Mouse (Mus musculus) forebrain, embryonic 16.5 days (tissue): ENCODE results near the gene Sirt7. TPM values are rescaled to one million over a fixed set of nuclear protein-coding genes. Genes with fewer than 3 reads are reported as not detected.
"Not testable (repeated sequence)": the region's sequence is repeated elsewhere in the genome, so short reads cannot be mapped to it uniquely, and the experiment has no call there.

ENCODE experiments used
- ATAC-seq: fragments of 200-750 bp; cut with Nextera tagmentation; 2 replicates; pipeline ENCODE4 v1.8.0; 2017; ENCODE audit warnings: mild to moderate bottlenecking, moderate library complexity
- H3K27ac ChIP-seq: fragments of 300-500 bp; sonication (generic); 2 replicates; pipeline ENCODE4 v1.5.1; 2014; ENCODE audit warnings: low read length, control low read depth
- H3K27me3 ChIP-seq: fragments of 300-500 bp; sonication (generic); replicated peaks from 2 replicates; pipeline ENCODE4 v1.6.1; 2014; ENCODE audit warnings: low read length; ENCODE audit not compliant: control insufficient read depth, insufficient read depth
- H3K36me3 ChIP-seq: fragments of 300-500 bp; sonication (generic); 2 replicates; pipeline ENCODE4 v1.6.1; 2014; ENCODE audit not compliant: control insufficient read depth, insufficient read depth
- H3K4me1 ChIP-seq: fragments of 300-500 bp; sonication (generic); replicated peaks from 2 replicates; pipeline ENCODE4 v1.6.1; 2014; ENCODE audit warnings: low read length; ENCODE audit not compliant: control insufficient read depth, insufficient read depth
- H3K4me2 ChIP-seq: fragments of 300-500 bp; sonication (generic); 2 replicates; pipeline ENCODE4 v1.6.1; 2014; ENCODE audit warnings: mild to moderate bottlenecking, low read length, control low read depth
- H3K4me3 ChIP-seq: fragments of 300-500 bp; sonication (generic); replicated peaks from 2 replicates; pipeline ENCODE4 v1.5.1; 2014; ENCODE audit warnings: mild to moderate bottlenecking, low read length, control low read depth
- H3K9ac ChIP-seq: fragments of 300-500 bp; sonication (generic); replicated peaks from 2 replicates; pipeline ENCODE4 v1.6.1; 2014; ENCODE audit warnings: low read depth, low read length, control low read depth
- H3K9me3 ChIP-seq: fragments of 300-500 bp; sonication (generic); 2 replicates; pipeline ENCODE4 v1.6.1; 2016; ENCODE audit warnings: low read length; ENCODE audit not compliant: control insufficient read depth
- WGBS: fragments of 180-500 bp; shearing (Covaris S2); extraction: QIAGEN DNeasy Blood & Tissue Kit; methylation state at CpG from one replicate; pipeline ENCODE4 v1.1.7; 2014; 5-methylcytosine and 5-hydroxymethylcytosine counted together
- polyA plus RNA-seq: library from polyadenylated mRNA; unstranded; fragments of >200 nt; fragmentation: Nextera tagmentation; extraction: Ambion mirVana; gene quantifications from 2 replicates; pipeline ENCODE4 v1.2.1, GENCODE M21; 2015

Sirt7 gene
- polyA plus RNA-seq, 1 experiment from 2014 or later = 50.2 TPM

DNA sequence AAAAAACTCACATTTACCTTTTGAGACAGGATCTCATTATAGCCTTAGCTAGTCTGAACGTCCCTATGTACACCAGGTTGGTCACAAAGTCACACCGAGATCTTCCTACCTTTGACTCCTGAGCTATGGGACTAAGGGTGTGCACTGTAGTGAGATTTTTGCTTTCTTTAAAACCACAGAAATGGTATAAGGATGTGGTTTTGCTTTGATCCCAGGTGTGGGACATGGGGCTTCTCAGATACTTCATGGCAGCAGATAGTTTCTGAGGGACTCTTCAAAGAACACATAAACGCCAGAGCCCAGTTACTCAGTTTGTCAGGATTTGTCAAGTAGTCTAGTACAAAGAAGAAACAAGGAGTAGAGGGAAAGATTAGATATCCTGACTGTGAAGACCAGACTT, 24.3 kb downstream of the Sirt7 start:
- WGBS = 95% methylated on average over 3 of the region's 3 CpGs
- Histone ChIP-seq H3K4me1 (peaks cover 25% of the 10 kb centered on the region), H3K9ac (no peak overlapping the region), H3K4me3 (no peak overlapping the region), H3K27me3 (no peaks in the 10 kb centered on the region), H3K9me3 (no peaks in the 10 kb centered on the region), H3K36me3 (peaks cover 15% of the 10 kb centered on the region), H3K27ac (no peak overlapping the region), H3K4me2 (no peak overlapping the region)
- ATAC-seq = no peak

DNA sequence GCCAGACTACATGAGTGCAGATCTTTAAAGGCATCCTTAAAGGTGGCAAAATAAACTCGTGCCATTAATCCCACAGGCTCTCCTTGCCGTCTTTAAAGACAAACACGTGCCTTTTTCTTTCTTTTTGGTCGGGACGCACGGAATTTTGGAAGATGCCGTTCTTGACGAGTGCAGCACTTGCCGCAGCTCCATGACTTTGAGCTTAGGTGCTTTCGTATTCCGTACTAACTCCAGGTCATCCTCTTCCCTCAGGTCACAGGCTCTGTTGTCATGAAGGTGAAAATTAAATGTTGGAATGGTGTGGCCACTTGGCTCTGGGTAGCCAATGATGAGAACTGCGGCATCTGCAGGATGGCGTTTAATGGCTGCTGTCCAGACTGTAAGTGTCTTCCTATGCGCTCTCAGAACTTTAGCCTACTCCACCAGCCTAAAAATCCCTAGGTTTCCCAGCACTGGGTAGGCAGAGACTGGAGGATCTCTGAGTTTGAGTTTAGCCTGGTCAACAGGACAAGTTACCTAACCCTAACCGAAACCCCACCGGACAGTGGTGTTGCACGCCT, 26.0 kb downstream of the Sirt7 start:
- Histone ChIP-seq H3K9ac (peak overlapping the region; percentile 65), H3K27me3 (no peaks in the 10 kb centered on the region), H3K9me3 (no peaks in the 10 kb centered on the region), H3K4me2 (peak overlapping the region; percentile 85), H3K27ac (peak overlapping the region; percentile 78; the same call in 1 of the 2 replicates), H3K36me3 (peaks cover 20% of the 10 kb centered on the region), H3K4me3 (peak overlapping the region; percentile 93), H3K4me1 (peaks cover 25% of the 10 kb centered on the region)
- 46% methylated on average over 17 of the region's 17 CpGs for WGBS
- no peak for ATAC-seq

DNA sequence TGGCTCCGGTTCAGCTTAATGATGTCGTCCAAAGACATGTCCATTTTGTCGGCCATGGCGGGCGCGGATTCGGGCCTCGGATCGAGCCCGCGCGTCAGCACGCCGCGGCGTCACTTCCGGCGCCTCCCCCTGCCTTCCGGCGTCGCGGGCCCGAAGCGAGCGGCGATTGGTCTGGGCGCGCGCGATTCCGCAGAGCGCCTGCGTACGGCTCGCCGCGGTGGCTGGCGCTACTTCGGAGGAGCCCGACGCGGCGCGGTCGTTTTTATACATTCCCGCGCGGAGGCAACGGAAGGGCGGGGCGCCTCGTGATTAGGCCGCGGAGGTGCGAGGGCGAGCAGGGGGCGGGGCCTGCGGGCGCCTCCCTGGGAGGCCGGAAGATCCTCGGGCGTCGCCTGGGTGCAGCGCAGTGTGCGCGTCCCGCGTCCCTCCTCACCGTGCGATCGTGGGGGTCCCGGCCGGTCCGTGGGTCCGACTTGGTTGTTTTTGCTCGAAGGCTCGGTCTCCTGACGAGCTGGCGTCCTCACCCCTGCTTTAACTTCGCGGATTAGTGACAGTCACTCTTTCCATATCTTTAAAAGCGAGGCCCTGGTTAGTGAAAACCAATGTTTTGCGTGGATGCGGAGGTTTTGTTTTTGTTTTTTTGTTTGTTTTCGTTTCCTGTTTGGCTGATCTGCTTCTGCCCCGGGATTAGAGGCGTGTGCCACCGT, 26.6 kb downstream of the Sirt7 start, which contains the start of the genes Alyref and Anapc11:
TSS of gene Alyref (minus strand) at position 83 of the 707 bp plus-strand sequence.
TSS of gene Anapc11 (plus strand) at position 139 of the 707 bp plus-strand sequence.
- Histone ChIP-seq H3K36me3 (peaks cover 20% of the 10 kb centered on the region), H3K4me2 (peak within 1 kb of the TSS; percentile 85), H3K9ac (peak within 1 kb of the TSS; percentile 94), H3K27me3 (no peaks in the 10 kb centered on the region), H3K4me1 (peaks cover 25% of the 10 kb centered on the region), H3K4me3 (peak within 1 kb of the TSS; percentile 93), H3K9me3 (no peaks in the 10 kb centered on the region), H3K27ac (peak within 1 kb of the TSS; percentile 78)
- WGBS = under 1% methylated on average over 84 of the region's 88 CpGs
- peak; percentile 100 for ATAC-seq

DNA sequence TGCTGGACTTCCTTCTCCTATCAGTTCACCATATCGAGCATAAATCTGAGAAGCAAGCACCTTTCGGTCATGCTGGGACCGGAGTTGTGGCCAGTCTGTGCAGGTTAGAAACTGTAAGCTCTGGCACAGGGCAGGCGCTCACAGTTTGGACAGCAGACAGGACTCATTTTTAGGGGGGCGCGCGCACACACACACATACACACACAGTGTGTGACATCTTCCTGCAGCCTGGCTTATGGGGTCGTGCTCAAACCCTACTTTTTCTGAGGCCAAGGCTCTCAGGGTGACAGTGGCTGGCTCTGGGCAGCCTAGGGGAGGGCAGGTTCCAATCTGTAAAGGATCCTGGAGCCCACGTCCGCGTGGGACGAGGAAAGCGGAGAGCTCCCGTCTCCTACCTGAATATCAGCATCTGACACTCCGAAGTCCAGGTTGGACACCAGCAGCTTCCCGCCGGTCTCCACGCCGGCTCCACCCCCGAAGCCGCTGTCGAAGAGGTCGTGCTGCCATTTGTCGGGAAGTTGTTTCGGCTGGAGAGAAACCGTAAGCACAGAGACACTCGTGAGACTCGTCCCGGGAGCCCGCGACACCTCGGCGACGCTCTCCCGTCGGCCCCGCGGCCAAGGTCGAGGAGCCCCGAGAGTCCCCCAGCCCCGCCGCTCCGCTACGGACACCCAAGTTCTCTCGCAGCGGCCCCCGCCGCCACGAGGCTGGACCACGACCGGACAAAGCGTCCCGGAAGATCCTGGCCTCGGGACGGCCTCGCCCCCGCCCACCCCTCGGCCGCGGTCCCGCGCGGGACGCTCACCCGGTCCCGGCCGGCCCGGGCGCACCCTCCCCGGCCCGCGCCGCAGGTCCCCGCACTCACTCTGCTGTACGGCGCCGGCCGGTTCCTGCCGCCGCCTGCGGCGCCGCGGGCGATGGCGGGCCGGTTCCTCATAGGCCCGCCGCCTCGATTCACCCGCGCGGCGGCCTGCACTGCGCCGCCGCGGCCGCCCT, 27.5 kb downstream of the Sirt7 start:
- Histone ChIP-seq H3K9me3 (no peaks in the 10 kb centered on the region), H3K27ac (peak overlapping the region; percentile 77), H3K4me2 (peak overlapping the region; percentile 73), H3K36me3 (peaks cover 27% of the 10 kb centered on the region), H3K9ac (peak overlapping the region; percentile 94), H3K27me3 (no peaks in the 10 kb centered on the region), H3K4me3 (peak overlapping the region; percentile 93), H3K4me1 (peaks cover 25% of the 10 kb centered on the region)
- ATAC-seq = peak; percentile 50
- WGBS = 4% methylated on average over 83 of the region's 99 CpGs

DNA sequence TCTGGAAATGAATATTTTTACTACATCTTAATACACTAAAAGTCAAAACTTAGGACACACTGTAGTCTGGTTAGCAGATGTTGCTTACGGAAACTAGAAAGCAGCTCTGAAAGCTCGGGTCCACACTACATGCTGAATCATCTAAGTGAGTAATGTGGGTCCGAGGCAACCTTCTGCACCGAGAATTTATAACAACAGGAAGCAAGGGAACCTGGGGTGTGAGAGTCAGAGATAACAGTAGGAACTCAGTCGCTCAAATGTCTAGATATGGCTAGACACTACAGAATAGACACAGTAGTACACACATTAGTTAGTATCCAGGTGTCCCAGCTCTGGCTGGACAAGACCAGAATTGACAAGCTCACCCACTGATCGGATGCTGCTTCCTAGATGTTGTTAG, 36.5 kb downstream of the Sirt7 start:
- no peaks in the 10 kb centered on the region for H3K9me3 ChIP-seq
- H3K4me3 ChIP-seq = no peak overlapping the region
- no peak overlapping the region for H3K27ac ChIP-seq
- WGBS = 97% methylated on average over 6 of the region's 6 CpGs
- no peaks in the 10 kb centered on the region for H3K4me1 ChIP-seq
- H3K27me3 ChIP-seq = no peaks in the 10 kb centered on the region
- ATAC-seq = no peak
- H3K9ac ChIP-seq = no peak overlapping the region
- H3K4me2 ChIP-seq = no peak overlapping the region
- H3K36me3 ChIP-seq = peaks cover 47% of the 10 kb centered on the region

DNA sequence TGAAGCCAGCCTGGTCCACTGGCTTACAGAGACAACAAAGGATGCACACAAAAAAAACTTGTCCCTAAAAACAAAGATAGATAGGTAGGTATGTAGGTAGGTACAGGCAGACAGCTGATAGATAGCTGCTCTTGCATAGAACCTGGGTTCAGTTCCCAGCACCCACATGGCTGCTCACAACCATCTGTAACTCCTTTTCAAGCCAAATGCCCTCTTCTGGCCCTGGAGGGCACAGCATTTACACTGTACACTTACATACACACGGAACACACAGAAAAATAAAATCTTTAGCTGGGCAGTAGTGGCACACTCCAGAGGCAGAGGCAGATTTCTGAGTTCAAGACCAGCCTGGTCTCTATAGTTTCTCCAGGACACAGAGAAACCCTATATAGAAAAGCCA, 41.1 kb downstream of the Sirt7 start:
- no peak overlapping the region for H3K4me3 ChIP-seq
- 89% methylated on average over 1 of the region's 1 CpGs for WGBS
- H3K9me3 ChIP-seq = no peaks in the 10 kb centered on the region
- H3K4me2 ChIP-seq = no peak overlapping the region
- no peaks in the 10 kb centered on the region for H3K27me3 ChIP-seq
- H3K4me1 ChIP-seq = peaks cover 18% of the 10 kb centered on the region
- H3K36me3 ChIP-seq = peaks cover 27% of the 10 kb centered on the region; the same call in 1 of the 2 replicates
- H3K9ac ChIP-seq = no peak overlapping the region
- no peak for ATAC-seq
- H3K27ac ChIP-seq = no peak overlapping the region

DNA sequence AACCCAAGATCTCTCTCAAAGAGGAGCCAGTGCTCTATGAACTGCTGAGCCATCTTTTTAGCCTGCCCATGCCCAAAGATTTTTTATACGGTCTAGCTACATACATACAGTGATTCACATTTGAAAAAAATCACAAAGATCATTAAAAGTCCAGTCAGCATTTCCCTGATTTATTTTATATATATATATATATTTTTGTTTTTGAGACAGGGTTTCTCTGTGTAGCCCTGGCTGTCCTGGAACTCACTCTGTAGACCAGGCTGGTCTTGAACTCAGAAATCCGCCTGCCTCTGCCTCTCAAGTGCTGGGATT, 42.1 kb downstream of the Sirt7 start:
- not testable (repeated sequence) for H3K9me3 ChIP-seq, H3K4me3 ChIP-seq, H3K9ac ChIP-seq, H3K27me3 ChIP-seq, H3K4me2 ChIP-seq, ATAC-seq, H3K27ac ChIP-seq
- WGBS = 98% methylated on average over 2 of the region's 2 CpGs
- H3K4me1 ChIP-seq = peaks cover 18% of the 10 kb centered on the region
- peaks cover 27% of the 10 kb centered on the region; the same call in 1 of the 2 replicates for H3K36me3 ChIP-seq

DNA sequence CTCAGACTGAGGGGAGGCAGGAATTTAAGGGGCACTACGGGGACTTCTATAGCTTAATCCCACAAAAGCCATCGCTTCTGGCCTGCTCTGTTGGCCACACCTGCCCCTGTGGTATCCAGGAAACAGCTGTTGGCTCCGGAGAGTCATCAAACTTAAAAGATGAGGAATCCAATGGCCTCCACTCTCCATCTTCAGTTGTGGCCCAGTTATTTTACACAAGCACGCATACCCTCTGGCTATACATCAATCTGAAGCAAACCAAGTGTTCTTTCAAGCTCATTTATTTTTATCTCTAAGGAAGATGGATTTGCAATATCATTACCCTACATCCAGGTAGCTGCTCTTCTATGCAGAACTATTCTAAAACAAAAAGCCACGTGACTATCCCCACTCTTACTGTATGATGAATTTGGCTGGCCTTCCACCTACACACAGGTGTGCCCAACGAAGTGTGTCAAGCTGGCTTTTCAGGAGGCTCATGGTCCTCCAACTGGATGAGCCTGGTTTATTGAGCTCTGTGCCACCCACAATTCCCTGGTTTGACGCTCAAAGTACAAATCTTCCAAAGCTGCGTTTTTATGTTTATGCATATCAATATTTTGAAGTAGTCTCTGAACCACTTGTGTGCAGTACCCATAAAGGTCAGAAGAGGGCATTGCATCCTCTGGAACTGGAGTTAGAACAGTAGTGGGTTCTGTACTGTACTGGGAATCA, 42.6 kb downstream of the Sirt7 start:
- H3K9me3 ChIP-seq = no peaks in the 10 kb centered on the region
- peaks cover 28% of the 10 kb centered on the region; the same call in 1 of the 2 replicates for H3K36me3 ChIP-seq

More for the DNA sequence above, 42.6 kb downstream of the Sirt7 start:
- ATAC-seq = no peak
- Histone ChIP-seq H3K4me3 (peak overlapping the region; percentile 89), H3K4me2 (peak overlapping the region; percentile 56), H3K9ac (peak overlapping the region; percentile 85), H3K27me3 (no peaks in the 10 kb centered on the region), H3K27ac (peak overlapping the region; percentile 88), H3K4me1 (peaks cover 18% of the 10 kb centered on the region)
- whole genome bisulfite sequencing = 75% methylated on average over 8 of the region's 8 CpGs
